ENCODE assay signal across 10 mouse cellular contexts in genomic region chr19:21603836-21604235, GRCm38 (mm10). TPM values are rescaled to one million over a fixed set of nuclear protein-coding genes. Genes with fewer than 3 reads are reported as not detected.
DNase-seq lines count a peak whose midpoint lies in the region; ATAC-seq lines count a peak whose summit lies in the region.
"Had no signal": no experiment of that assay in that cellular context is flagged by ENCODE, and none has a peak within 500 bp of the region (broad histone marks: within the 10 kb centered on the region; RNA-seq: fewer than 3 reads in every experiment).

No protein-coding gene starts in this region.

- no peaks in the 10 kb centered on the region for H3K27me3 ChIP-seq in heart, embryonic 12.5 days (replicated peaks)
- H3K27me3 ChIP-seq in heart, embryonic 15.5 days, result no peaks in the 10 kb centered on the region
- H3K27me3 ChIP-seq: embryonic facial prominence, embryonic 12.5 days had no signal

- no peak overlapping the region for H3K4me2 ChIP-seq in heart, embryonic 12.5 days
- no peak overlapping the region for H3K4me2 ChIP-seq in heart, embryonic 15.5 days
- H3K4me2 ChIP-seq: embryonic facial prominence, embryonic 12.5 days had no signal

- H3K4me1 ChIP-seq in heart, embryonic 12.5 days (replicated peaks), result peaks cover 9% of the 10 kb centered on the region
- peaks cover 10% of the 10 kb centered on the region for H3K4me1 ChIP-seq in heart, embryonic 15.5 days (replicated peaks)

- no peak overlapping the region for H3K4me3 ChIP-seq in heart, embryonic 12.5 days
- no peak overlapping the region for H3K4me3 ChIP-seq in heart, embryonic 15.5 days
- H3K4me3 ChIP-seq: embryonic facial prominence, embryonic 12.5 days had no signal

- H3K36me3 ChIP-seq in heart, embryonic 12.5 days, result no peaks in the 10 kb centered on the region
- H3K36me3 ChIP-seq in heart, embryonic 15.5 days, result no peaks in the 10 kb centered on the region
- H3K36me3 ChIP-seq: embryonic facial prominence, embryonic 12.5 days had no signal

- no peaks in the 10 kb centered on the region for H3K9me3 ChIP-seq in heart, embryonic 12.5 days (replicated peaks)
- H3K9me3 ChIP-seq in heart, embryonic 15.5 days (replicated peaks), result no peaks in the 10 kb centered on the region
- H3K9me3 ChIP-seq: embryonic facial prominence, embryonic 12.5 days had no signal

- H3K9ac ChIP-seq in heart, embryonic 12.5 days, result no peak overlapping the region
- no peak overlapping the region for H3K9ac ChIP-seq in heart, embryonic 15.5 days
- H3K9ac ChIP-seq: embryonic facial prominence, embryonic 12.5 days had no signal

- no peak overlapping the region for H3K27ac ChIP-seq in heart, embryonic 12.5 days (ENCODE audit: poor library complexity, severe bottlenecking)
- peak overlapping the region; percentile 45 for H3K27ac ChIP-seq in heart, embryonic 15.5 days
- H3K27ac ChIP-seq: embryonic facial prominence, embryonic 12.5 days had no signal

- peak; percentile 36 to 40 for DNase-seq in heart, adult 18-20 months
- peak; percentile 46 for DNase-seq in CD4-positive, CD25-positive, alpha-beta regulatory T cell, adult 2 months (ENCODE audit: low read depth, low spot score)
- peak; percentile 49 for DNase-seq in lung, postnatal 36 days
- DNase-seq in urinary bladder, postnatal 36 days (ENCODE audit: low spot score in 2 of 2), result no peak
- DNase-seq in thymus, postnatal 10 days (ENCODE audit: low spot score in 2 of 2), result no peak
- DNase-seq in Muller cell, postnatal 12 days (ENCODE audit: inconsistent ontology term), result no peak
- DNase-seq: adrenal gland, postnatal 36 days had no signal

- ATAC-seq in heart, embryonic 12.5 days (ENCODE audit: insufficient number of reproducible peaks, low FRiP score), result no peak
- ATAC-seq in heart, embryonic 15.5 days (replicated peaks; ENCODE audit: insufficient number of reproducible peaks, insufficient read depth, low FRiP score, low read depth), result no peak; the same call in 1 of the 2 replicates

- WGBS in heart, embryonic 12.5 days, result 37% methylated on average over 3 of the region's 3 CpGs
- 27% methylated on average over 3 of the region's 3 CpGs for WGBS in heart, embryonic 15.5 days

RNA-seq across cellular contexts. Expression of gene 1110059E24Rik, which starts 48.9 kb away (rescaled TPM):
- total RNA-seq in heart, adult 18-20 months (2021), result 10 to 100 TPM; 12.4 to 13.4 TPM
- polyA plus RNA-seq in heart, embryonic 12.5 days (2016; fragmentation: Nextera tagmentation; extraction: Ambion mirVana), result 37.4 and 37.5 TPM in 2 replicates
- 33.7 and 38.5 TPM in 2 replicates for polyA plus RNA-seq in heart, embryonic 15.5 days (2015; fragmentation: Nextera tagmentation; extraction: Ambion mirVana)

RNA-seq across cellular contexts. Expression of gene Abhd17b, which starts 49.1 kb away (rescaled TPM):
- total RNA-seq in heart, adult 18-20 months (2021), result 10 to 100 TPM; 11.3 to 12.2 TPM
- polyA plus RNA-seq in heart, embryonic 12.5 days (2016; fragmentation: Nextera tagmentation; extraction: Ambion mirVana), result 26.0 and 26.4 TPM in 2 replicates
- 18.1 and 18.8 TPM in 2 replicates for polyA plus RNA-seq in heart, embryonic 15.5 days (2015; fragmentation: Nextera tagmentation; extraction: Ambion mirVana)

Comparison
In these comparisons a context has a peak if more than half of its experiments do, and no peak if none do; other contexts are left out.
1. DNase-seq: peak in heart, adult 18-20 months (2 of 2), CD4-positive, CD25-positive, alpha-beta regulatory T cell, adult 2 months (single experiment) and lung, postnatal 36 days (single experiment); none in urinary bladder, postnatal 36 days (0 of 2), thymus, postnatal 10 days (0 of 2) and Muller cell, postnatal 12 days (single experiment).